Mouse (Mus musculus) ovary, postnatal 10 days (tissue): ENCODE measurements around the gene H6pd.
A peak's percentile ranks its signal among the peaks of the same experiment; 100 is the strongest.
"Not testable (repeated sequence)": the region's sequence is repeated elsewhere in the genome, so short reads cannot be mapped to it uniquely, and the experiment has no call there.

Source experiments
- DNase-seq: peaks from one replicate; pipeline ENCODE4 v3.0.0; 2022; ENCODE audit warnings: low spot score

The H6pd gene

DNA sequence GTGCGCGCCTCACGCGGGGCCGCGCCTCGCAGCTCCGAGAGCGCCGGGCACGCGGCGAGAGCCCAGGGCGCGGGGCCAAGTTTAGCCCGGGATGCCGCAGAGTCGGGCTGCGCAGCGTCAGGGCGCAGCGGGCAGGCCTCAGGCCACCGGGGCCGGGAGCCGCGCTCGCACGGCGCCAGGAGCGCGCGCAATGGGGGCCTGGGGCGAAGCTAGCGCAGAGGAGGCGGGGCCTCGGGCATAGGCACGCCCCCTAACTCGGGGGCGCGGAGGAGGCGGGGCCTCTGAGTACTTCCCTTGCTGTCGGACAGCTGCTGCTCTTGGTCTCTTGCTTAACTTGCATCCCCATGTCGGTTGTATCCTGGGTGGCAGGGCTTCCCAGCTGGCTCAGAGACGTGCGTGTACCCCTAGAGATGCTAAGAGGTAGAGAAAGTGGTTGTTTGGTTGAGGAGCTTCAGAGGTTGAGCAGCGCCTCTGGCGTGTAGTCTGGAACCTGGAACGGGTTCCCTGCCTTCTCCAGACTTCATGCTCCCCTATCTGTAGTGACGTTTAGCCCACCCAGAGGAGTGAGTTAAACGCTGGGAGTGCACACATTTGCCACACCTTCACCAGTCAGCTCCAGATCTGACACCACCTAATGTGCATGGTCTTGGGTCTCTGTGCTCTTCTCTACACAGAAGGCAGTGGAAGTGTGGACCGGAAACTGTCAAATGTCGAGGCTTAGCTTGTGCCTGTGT is at the start of gene H6pd:
Gene H6pd (minus strand): TSS at position 171 of the 734 bp plus-strand sequence.
- peak; percentile 74 for DNase-seq

DNA sequence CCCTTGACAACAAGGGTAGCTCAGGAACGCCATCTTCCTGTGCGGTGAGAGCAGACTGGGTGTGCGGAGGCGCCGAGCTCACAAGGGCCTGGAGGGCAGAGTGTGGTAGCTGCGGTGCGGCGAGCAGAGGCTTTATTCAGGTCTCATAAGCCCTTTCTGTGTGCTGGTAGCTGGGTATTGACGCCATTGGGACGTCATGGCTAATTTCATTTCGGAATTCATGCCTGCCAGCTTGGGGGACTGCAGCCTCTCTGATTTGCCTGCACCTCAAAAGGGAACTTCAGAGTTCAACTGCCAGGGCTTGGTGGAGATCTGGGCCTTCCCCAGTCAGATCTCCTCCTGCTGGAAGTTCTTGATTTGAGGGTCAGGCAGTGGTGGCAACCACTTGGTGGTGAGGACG is 48.9 kb upstream of the H6pd start:
- DNase-seq, result no peak

DNA sequence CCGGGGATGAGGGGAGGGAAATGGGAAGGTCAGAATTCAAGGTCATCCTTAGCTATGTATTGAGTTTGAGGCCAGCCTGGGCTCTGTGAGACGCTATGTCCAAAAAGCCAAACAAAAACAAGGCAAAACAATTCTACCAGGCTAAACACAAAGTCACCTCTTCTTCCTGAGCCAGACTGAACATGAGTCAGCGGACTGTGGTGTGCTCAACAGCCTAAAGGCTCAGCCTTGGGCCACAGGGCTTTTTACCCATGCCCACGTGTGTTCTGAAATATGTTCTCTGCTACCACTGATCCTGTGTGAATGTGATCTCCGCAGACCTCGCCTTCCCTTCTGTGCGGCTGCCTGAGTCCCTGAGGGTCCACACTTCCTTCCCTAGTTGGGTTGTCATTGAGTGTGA is 47.3 kb upstream of the H6pd start:
- DNase-seq, result no peak

DNA sequence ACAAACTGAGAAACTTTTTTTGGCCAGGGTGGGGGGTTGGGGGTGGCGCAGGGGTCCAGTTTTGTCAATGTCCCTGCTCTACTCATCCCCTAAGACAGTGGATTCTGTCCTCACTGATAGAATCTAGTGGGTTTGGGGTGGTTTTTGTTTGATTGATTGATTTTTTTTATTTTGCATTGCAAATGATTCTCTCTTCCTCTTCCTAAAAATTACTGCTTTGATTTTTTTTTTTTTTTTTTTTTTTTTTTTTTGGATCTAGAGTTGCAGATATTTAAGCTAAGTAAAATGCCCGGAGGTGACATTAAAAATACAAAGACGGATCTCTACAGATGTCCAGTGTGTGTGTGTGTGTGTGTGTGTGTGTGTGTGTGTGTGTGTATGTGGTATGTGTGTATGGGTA is 43.6 kb upstream of the H6pd start:
- no peak for DNase-seq

DNA sequence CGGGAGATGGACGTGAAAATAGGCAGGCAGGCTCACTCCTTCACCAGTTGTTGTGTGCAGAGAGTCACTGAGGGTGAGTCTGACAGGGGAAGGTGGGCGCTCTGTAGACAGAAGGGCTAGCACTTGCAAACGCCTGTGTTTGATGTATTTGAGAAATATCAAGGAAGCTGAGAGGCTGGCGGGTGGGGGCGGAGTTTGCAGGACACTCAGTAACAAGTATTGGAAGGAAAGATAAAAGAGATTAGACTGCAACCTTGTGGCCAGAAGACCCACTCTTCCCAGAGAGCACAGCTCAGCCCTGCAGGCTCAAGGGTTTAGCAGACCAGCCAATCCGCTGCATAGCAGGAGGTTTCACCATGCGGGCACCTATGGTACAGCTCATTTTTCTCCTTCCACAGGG is 42.7 kb upstream of the H6pd start:
- DNase-seq, result no peak

DNA sequence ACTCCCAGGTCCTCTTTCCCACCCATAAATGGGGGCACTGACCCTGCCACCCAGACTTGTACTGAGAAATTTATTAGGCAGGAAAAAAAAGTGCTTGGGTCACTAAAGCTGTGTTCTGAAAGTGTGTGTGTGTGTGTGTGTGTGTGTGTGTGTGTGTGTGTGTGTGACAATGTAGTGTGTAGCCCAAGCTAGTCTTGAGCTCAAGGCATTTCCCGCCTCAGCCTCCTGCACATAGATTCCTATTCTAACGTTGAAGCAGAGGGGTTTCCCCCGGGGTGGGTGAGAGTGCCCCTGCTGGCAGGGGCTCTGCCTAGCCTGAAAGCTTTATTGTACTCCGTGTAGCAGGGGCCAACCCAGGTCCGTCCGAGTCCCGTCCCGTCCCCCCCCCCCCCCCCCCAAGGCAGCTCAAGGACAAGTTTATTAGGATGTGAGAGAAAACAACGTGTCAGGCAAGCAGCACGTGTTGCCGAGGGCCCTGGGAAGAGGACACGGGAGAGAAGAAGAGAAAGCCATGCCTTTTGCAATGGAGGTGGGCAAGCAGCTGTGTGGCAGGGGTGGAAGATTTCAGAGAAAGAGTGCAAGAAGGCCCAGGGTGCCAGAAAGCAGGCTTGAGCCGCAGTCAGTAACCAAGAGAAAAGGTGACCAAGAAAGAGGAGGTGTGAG is 40.9 kb upstream of the H6pd start:
- DNase-seq, result no peak

DNA sequence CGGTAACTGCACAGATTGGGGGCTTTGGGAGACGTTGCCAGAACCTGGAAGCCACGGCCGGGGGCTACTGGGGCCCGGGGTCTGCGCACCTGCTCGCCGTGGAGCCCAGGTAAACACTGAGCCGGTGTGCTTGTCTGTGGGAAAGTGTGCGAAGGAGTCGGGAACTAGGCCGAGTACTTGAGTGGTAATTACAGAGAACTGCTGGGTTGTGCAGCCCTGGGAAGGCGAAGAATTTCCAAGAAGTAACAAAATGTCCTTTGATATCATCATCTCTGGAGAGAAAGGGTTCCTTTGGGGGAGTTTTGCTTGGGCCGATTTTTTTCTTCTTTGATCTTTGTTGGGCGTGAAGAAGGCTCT is 40.3 kb upstream of the H6pd start:
- DNase-seq, result no peak

DNA sequence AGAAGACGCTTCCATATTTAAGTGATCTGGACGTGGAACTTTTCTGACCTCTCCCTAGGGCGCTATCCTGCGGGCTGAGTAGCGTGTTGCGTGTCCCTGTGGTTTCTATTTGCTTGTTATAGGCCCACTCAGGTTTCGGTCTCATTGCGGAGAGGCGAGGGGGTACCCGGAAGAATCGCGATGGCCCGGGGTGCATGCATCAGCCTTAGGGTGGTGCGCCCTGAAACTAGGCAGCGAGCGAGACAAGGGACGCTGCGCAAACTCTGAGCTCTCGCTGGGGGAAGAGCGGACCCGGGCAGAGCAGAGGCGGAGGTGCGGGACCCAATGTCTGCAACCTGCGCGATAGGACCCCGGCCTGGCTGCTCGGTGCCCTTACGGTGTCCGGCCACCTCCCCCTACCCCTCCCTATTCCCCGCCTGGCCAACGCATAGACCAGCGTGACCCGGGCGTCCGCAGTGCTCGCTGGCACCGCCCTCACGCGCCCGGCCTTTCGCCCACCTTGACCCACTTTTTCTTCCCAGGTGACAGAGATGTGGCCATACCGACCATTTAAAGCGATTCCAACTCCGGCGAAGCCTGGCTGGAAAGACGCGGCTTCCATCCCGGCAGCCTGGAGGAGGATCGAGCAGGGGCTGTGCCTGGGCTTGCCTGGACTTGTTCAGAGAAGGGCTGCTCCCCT is 39.8 kb upstream of the H6pd start:
- no peak for DNase-seq

DNA sequence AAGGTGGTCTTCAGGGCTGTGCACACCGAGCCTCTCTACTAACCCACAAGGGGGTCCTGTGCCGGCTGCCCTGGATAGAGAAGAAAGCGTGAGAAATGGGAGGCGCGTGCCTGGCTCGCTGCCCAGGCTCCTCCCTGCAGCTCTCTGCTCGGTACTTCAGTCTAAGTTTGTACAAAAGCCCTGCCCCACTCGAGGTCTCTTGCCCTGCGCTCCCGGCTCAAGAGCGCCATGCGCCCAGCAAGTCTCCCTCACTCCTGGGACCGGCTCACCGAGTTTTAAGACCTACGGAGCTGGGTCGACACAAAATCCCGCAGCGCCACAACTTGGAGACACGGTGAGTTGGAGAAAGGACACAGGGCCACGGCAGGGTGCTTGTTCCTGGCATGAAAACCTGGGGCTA is 39.2 kb upstream of the H6pd start:
- DNase-seq, result no peak

DNA sequence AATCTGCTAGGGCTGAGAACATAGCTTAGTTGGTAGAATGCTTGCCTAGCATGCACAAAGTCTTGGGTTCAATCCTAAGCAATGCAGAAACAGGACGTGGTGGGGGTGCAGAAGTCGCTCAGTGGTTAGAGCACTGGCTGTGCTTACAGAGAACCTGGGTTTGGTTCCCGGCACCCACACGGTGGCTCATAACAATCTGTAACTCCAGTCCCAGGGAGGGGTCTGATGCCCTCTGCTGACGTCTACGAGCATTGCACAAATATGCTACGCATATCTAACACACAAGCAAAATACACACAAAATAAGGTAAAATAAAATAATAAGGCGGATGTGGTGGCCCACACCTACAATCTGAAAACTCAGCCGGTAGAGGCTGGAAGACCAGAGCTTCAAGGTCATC is 34.8 kb upstream of the H6pd start:
- DNase-seq, result no peak

DNA sequence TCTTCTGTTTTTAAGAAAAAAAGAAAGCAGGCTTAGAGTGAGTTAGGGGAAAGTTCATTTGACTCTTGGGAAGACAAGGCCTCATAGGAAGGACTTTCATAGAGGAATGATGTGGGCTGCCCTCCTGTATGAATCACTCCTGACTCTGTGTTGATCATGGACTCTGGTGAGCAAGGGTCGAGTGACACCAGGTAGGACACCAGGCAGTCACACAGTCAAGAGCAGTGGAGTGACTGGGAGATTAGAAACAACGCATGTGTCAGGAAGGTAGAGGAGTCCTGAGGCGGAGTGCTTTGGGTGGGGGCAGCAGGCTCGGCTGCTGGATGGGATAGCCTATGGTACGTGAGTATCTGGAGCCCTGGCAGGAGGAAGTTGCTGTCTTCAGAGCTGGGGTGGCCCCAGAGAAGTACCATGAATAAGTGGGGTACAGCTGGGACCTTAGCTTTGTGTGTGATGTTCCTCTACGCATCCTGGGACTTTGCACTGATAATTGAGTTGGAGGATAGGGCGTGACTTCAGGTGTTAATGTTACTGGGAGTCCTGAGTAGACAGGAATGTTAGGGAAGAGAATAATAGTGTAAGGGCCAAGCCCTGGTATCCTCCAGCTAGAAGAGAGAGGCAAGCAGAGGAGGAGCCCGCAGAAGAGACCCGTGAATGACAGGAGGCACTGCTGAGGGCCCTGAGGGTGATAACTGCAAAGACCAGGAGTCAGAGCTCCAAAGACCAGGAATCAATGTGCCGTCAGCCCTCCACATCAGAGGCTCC is 32.7 kb upstream of the H6pd start:
- no peak for DNase-seq

DNA sequence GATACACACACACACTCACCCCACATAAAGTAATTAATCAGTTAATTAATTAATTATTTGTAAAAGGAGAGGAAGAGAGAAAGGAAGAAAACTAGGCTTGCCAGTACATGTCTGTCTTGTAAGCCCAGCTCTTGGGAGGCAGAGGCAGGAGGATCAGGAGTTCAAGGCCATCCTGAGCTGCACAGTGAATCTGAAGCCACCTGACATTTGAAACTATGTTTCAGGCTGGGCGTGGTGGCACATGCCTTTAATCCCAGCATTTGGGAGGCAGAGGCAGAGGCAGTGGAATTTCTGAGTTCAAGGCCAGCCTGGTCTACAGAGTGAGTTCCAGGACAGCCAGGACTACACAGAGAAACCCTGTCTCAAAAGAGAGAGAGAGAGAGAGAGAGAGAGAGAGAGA is 32.0 kb upstream of the H6pd start:
- not testable (repeated sequence) for DNase-seq

DNA sequence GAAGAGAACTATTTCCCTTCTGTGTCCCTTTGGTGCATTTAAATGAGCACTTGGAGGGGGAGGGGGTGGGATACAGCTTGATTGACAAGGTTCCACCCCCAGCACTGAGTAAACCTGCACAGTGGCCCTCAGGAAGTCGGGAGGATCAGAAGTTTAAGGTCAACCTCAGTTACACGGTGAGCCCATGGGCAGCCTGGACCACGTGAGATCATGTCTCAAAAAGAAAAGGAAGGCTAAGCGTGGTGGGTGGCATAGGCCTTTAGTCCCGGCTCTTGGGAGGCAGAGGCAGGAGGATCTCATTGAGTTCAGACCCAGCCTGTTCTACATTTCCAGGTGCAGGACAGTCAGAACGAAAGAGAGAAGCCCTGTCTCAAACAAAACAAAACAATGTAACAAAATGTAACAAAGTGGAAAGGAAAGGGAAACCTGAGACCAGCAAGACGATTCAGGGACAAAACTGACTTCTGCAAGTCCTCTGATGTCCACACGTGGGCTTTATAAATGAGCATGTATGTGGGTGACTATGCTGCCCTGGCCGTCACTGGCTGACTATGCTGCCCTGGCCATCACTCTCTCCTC is 31.3 kb upstream of the H6pd start:
- no peak for DNase-seq

DNA sequence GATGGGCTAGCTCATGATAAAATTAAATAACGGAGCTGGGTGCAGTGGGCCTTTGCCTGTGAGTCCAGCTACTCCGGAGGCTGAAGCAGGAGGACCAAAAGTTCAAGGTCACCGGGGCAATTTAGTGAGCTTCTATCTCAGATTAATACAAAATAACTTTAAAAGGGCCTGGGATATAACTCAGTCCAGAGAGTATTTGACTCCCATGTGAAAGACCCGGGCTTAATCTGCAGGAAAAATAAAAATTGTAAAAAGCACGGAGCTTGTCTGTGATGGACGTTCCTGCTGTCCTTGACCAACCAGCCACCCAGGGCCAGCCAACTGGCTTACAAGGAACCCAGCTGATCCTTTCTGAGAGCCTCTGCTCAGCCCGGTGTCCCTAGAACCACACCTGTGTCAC is 29.7 kb upstream of the H6pd start:
- no peak for DNase-seq

DNA sequence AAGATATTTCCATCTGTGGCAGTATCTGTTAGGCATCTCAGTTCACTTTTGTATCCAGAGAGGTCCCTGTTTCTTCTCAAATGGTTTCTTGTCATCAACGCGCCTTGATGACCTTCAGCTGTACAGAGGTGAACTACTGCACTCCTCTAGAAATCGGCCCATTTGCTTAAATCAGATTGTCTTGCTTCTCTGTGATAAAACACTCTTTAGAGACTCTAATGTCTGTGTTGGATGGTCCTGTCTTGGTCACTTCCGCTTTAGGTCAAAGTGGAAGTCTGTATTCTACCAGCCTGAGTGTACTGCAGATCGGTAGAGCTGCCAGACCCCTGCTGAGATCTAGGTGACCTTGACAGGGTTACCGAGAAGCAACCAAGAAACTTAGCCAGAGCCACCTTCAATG is 27.3 kb upstream of the H6pd start:
- no peak for DNase-seq

DNA sequence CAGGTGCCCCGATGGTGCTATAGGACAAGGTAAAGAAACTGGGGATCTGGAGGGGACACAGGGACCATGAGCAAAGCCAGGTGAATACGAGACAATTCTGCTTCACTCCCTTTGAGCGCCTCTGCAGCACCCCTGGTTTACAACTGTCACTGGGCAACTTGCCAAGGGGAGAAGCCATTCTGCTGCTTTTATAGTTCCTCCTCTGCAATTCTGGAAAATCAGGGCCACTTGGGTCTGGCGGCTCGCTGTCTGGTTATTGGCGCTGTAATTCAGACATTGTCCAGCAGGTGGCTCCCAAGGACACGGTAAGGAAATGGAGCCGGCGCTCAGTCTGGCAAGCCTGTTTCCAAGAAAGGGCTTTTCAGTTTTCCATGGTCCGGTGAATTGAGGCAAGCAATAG is 26.5 kb upstream of the H6pd start:
- DNase-seq, result peak; percentile 84

DNA sequence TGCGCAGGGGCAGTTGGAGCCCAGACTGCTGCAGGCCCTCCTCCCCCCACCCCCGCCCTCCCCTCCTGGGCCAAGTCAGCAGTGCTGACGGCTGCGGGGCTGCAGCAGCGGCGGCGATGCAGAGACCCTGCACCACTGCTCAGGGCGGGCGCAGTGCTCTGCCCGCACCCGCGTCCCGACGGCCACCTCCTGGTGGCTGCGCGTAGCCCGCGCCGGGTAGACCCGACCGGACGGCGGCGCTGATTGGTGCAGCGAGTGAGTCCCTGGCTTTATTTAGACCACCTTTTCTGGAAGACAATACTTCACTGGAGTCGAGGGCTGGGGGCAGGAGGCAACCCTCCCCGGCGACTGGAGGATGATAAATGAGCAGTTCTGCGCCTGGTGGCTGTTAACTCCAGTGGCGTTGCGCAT is 24.4 kb upstream of the H6pd start:
- no peak for DNase-seq

DNA sequence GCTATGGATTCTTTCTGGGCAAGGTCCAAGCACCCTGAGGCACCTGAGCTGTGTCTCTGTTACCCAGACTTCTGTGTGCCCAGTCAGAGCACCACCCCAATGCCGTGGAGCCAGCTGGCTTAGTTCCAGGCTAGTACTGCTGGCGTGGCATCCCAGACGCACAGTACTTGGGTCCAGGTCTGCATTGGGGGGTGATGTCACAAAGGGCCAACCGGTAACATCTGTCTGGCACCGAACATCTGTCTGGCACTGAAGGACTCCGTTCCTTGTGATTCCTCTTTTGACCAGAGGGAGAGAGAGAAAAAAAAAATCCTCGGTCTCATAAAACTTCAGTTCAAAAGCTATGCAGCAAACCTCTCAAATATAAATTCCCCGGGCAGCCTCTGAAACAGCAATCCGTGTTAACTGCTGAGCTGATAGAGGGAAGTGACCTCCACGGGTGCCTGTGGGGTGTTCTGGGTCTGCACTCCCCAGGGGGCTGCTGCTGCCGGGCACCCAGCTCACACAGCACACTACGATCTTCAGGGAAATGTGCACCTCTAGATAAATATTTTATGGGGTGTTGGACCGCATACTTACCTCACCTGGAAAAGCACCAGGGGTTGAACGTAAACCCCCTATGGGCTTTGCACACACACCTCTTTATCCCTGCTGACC is 22.5 kb upstream of the H6pd start:
- DNase-seq, result no peak

DNA sequence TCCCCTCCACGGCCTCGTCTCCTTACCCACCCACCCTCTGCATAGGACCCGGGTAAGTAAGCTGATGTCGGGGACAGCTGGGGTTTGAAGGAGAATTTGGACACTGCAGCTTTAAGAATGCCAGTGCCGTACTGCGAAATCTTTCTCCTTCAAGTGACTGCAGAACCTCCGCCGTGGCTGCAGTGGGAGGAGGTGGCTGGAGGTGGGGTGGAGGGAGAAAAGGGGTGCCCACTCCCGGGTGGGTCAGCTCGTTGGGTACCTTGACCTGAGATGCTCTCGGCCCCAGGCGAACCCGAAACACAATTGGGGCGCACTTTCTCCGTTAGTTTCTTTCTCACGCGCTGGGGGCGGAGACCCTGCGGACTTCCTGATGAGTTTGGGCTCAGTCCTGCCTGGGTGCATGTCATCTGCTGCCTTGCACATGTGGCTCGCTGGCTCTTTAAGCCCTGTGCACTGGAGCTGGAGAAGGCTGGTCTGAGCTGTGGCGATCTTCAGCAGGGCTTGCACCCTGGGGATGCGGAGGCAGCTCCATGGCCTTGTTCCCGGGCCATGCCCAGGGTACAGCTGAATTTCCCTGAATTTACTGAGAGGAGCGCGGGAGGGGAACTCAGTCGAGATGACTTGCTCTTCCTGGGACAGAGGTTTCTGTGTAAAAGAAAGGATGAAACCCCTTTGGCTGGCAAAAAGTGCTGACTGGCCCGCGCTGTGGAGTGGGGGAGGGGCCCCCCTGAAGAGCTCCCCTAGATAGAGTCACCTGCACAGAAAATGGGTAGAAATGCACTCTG is 21.8 kb upstream of the H6pd start:
- DNase-seq, result no peak

DNA sequence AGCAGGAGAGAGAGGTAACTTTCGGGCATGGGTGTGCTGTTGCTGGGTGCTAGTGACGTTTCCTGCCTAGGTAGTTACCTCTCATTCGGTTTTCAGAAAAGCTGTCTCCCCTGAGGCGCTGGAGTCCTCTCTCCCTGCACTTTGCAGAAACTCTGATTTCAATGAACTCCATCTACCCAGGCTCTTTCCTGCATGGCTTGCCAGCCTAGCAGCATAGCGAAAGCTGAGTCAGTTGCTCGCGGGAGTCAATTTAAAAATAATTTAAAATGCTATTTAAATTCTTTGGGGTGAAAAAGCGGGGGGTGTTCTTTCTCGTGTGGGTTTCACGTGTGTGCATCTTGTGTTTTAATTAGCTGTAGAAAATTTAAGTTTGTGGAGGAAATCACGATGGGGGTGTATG is 21.1 kb upstream of the H6pd start:
- DNase-seq, result no peak

DNA sequence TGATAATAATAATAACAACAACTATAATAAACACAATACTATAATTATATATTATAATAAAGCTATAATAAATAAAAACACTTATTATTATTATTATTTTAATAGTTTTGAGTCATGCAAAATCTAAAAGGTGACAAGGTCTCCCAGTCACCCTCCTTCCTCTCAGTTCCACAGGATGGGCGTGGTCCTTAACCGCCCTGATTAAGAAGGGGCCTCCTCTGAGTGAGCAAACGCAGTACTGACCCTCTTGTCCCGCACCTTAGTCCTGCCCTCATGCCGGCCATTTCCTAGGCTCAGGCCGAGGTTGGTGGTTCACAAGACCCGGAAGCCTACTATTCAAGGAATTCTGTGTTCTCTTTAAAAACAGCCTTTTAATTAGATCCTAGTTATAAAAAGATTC is 14.7 kb upstream of the H6pd start:
- DNase-seq, result no peak
